Mouse (Mus musculus) lung, embryonic 14.5 days (tissue): ENCODE results near the gene Xirp1. TPM values are rescaled to one million over a fixed set of nuclear protein-coding genes. Genes with fewer than 3 reads are reported as not detected.
A peak's percentile ranks its signal among the peaks of the same experiment; 100 is the strongest.

Experiments
- ATAC-seq: fragments of 200-750 bp; cut with Nextera tagmentation; 2 replicates; pipeline ENCODE4 v1.8.0; 2017; ENCODE audit warnings: mild to moderate bottlenecking, moderate TSS enrichment, moderate library complexity; ENCODE audit not compliant: insufficient read depth
- DNase-seq: peaks from one replicate; pipeline ENCODE4 v3.0.0-alpha.2; 2015
- H3K27ac ChIP-seq: fragments of 300-500 bp; sonication (generic); 2 replicates; pipeline ENCODE4 v1.5.1; 2014; ENCODE audit warnings: low read depth, mild to moderate bottlenecking, moderate library complexity
- H3K27me3 ChIP-seq: fragments of 300-500 bp; sonication (generic); 2 replicates; pipeline ENCODE4 v1.6.1; 2014; ENCODE audit warnings: low read length, control low read depth; ENCODE audit not compliant: insufficient read depth
- H3K36me3 ChIP-seq: fragments of 300-500 bp; sonication (generic); 2 replicates; pipeline ENCODE4 v1.6.1; 2014; ENCODE audit warnings: control low read depth; ENCODE audit not compliant: insufficient read depth
- H3K4me1 ChIP-seq: fragments of 300-500 bp; sonication (generic); 2 replicates; pipeline ENCODE4 v1.6.1; 2014; ENCODE audit warnings: antibody characterized with exemption, control low read depth; ENCODE audit not compliant: insufficient read depth
- H3K4me2 ChIP-seq: fragments of 300-500 bp; sonication (generic); 2 replicates; pipeline ENCODE4 v1.6.1; 2014; ENCODE audit warnings: mild to moderate bottlenecking
- H3K4me3 ChIP-seq: fragments of 300-500 bp; sonication (generic); 2 replicates; pipeline ENCODE4 v1.5.1; 2014; ENCODE audit warnings: low read depth, low read length
- H3K9ac ChIP-seq: fragments of 300-500 bp; sonication (generic); 2 replicates; pipeline ENCODE4 v1.6.1; 2014
- H3K9me3 ChIP-seq: fragments of 300-500 bp; sonication (generic); 2 replicates; pipeline ENCODE4 v1.6.1; 2016; ENCODE audit warnings: low read depth, low read length, control low read depth
- CTCF ChIP-seq: IDR thresholded peaks from 2 replicates; pipeline ENCODE4 v1.5.1; 2016; ENCODE audit warnings: antibody characterized with exemption, low read depth
- WGBS: fragments of 180-500 bp; shearing (Covaris S2); extraction: QIAGEN DNeasy Blood & Tissue Kit; methylation state at CpG from one replicate; pipeline ENCODE4 v1.1.7; 2014; 5-methylcytosine and 5-hydroxymethylcytosine counted together
- polyA plus RNA-seq: library from polyadenylated mRNA; unstranded; fragments of >200 nt; fragmentation: Nextera tagmentation; extraction: Ambion mirVana; gene quantifications from 2 replicates; pipeline ENCODE4 v1.2.1, GENCODE M21; 2014

Gene Xirp1
- polyA plus RNA-seq, 1 experiment from 2014 or later = 0.07 TPM

GRCm38 (mm10) chr9:119991310-119991709 is 32.1 kb downstream of the Xirp1 start:
- H3K9ac ChIP-seq = no peak overlapping the region
- DNase-seq (no peak), ATAC-seq (no peak)
- H3K4me1 ChIP-seq = no peaks in the 10 kb centered on the region
- H3K36me3 ChIP-seq = no peaks in the 10 kb centered on the region
- no peak overlapping the region for H3K4me3 ChIP-seq
- H3K4me2 ChIP-seq = no peak overlapping the region
- WGBS = 30% methylated on average over 5 of the region's 5 CpGs
- TF ChIP-seq CTCF = no peak
- no peaks in the 10 kb centered on the region for H3K9me3 ChIP-seq
- no peaks in the 10 kb centered on the region for H3K27me3 ChIP-seq
- no peak overlapping the region for H3K27ac ChIP-seq

GRCm38 (mm10) chr9:119988304-119988703 is 35.1 kb downstream of the Xirp1 start:
- Histone ChIP-seq H3K36me3 (no peaks in the 10 kb centered on the region), H3K27ac (no peak overlapping the region), H3K4me2 (no peak overlapping the region), H3K9ac (no peak overlapping the region), H3K4me3 (no peak overlapping the region), H3K4me1 (0 out of 2 replicates have a peak, but pooled peaks cover 9% of the 10 kb centered on the region), H3K9me3 (no peaks in the 10 kb centered on the region), H3K27me3 (no peaks in the 10 kb centered on the region)
- ATAC-seq (no peak), DNase-seq (no peak)
- 43% methylated on average over 7 of the region's 7 CpGs for WGBS
- TF ChIP-seq CTCF = no peak

GRCm38 (mm10) chr9:119985881-119986574 is 37.4 kb downstream of the Xirp1 start:
- Histone ChIP-seq H3K9ac (no peak overlapping the region), H3K27ac (no peak overlapping the region), H3K4me2 (no peak overlapping the region), H3K4me3 (no peak overlapping the region), H3K9me3 (no peaks in the 10 kb centered on the region), H3K36me3 (no peaks in the 10 kb centered on the region), H3K4me1 (peaks cover 20% of the 10 kb centered on the region), H3K27me3 (no peaks in the 10 kb centered on the region)
- no peak for DNase-seq
- 69% methylated on average over 10 of the region's 10 CpGs for WGBS
- ATAC-seq = no peak
- TF ChIP-seq CTCF = no peak

GRCm38 (mm10) chr9:119984536-119985011 is 38.8 kb downstream of the Xirp1 start, which contains the start of gene Csrnp1:
TSS of gene Csrnp1 (minus strand) at chr9:119984658.
- WGBS = 7% methylated on average over 14 of the region's 14 CpGs
- H3K36me3 ChIP-seq = no peaks in the 10 kb centered on the region
- peaks cover 31% of the 10 kb centered on the region for H3K4me1 ChIP-seq
- TF ChIP-seq CTCF = no peak
- peak within 1 kb of the TSS; percentile 51 for H3K27ac ChIP-seq
- peak within 1 kb of the TSS; percentile 80 for H3K4me3 ChIP-seq
- H3K9me3 ChIP-seq = no peaks in the 10 kb centered on the region
- peak; percentile 53 for DNase-seq
- H3K27me3 ChIP-seq = no peaks in the 10 kb centered on the region
- H3K4me2 ChIP-seq = peak within 1 kb of the TSS; percentile 98
- H3K9ac ChIP-seq = peak within 1 kb of the TSS; percentile 71
- ATAC-seq = no peak

- WGBS = under 1% methylated on average over 74 of the region's 79 CpGs
- Histone ChIP-seq H3K4me2 (peak overlapping the region; percentile 98), H3K27me3 (no peaks in the 10 kb centered on the region), H3K4me1 (peaks cover 37% of the 10 kb centered on the region), H3K36me3 (no peaks in the 10 kb centered on the region), H3K27ac (peak overlapping the region; percentile 51), H3K9ac (peak overlapping the region; percentile 71), H3K4me3 (peak overlapping the region; percentile 80), H3K9me3 (no peaks in the 10 kb centered on the region)
- peak; percentile 59 for ATAC-seq
- DNase-seq = peak; percentile 94
- TF ChIP-seq CTCF = no peak
These were observed 39.5 kb downstream of the Xirp1 start for GRCm38 (mm10) chr9:119983585-119984535.

GRCm38 (mm10) chr9:119982956-119983551 is 40.3 kb downstream of the Xirp1 start:
- no peak for TF ChIP-seq CTCF
- Histone ChIP-seq H3K9ac (peak overlapping the region; percentile 71), H3K27ac (peak overlapping the region; percentile 98), H3K4me3 (peak overlapping the region; percentile 80), H3K36me3 (no peaks in the 10 kb centered on the region), H3K4me2 (peak overlapping the region; percentile 98), H3K27me3 (no peaks in the 10 kb centered on the region), H3K4me1 (peaks cover 45% of the 10 kb centered on the region), H3K9me3 (no peaks in the 10 kb centered on the region)
- WGBS = under 1% methylated on average over 45 of the region's 48 CpGs
- ATAC-seq (no peak), DNase-seq (no peak)
